Mouse (Mus musculus) small intestine, adult 10 weeks (tissue): ENCODE data around the gene Vmn1r214. TPM values are rescaled to one million over a fixed set of nuclear protein-coding genes. Genes with fewer than 3 reads are reported as not detected.

Source experiments
- polyA plus RNA-seq: library from polyadenylated mRNA; stranded (reverse); fragments of 350-450 nt; fragmentation: Illumina TruSeq; extraction: RNeasy Lipid Tissue Mini Kit (QIAGEN cat#74804); gene quantifications from one replicate; pipeline ENCODE4 v1.2.3, GENCODE M21; 2014; ENCODE audit warnings: low replicate concordance

The Vmn1r214 gene
- polyA plus RNA-seq = not detected

DNA sequence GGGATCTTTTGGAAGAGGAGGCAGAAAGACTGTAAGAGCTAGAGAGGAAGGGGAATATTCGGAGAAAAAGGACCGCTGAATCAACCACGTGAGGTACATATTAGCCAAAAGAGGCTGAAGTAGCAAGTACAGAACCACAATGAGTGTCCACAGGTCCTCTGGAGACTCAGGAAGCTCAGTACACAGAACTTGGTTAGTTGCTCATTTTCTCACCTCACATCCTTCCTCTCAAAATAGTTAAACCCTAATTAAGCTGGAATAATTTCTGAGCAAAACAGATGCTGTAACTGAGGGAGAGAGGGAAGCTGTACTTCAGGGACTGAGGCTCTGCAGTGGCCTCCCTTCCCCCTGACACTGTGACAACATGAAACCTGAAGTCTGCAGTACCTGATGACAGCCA is at the start of gene Vmn1r214:
TSS of gene Vmn1r214 (plus strand) at position 301 of the 400 bp plus-strand sequence.

DNA sequence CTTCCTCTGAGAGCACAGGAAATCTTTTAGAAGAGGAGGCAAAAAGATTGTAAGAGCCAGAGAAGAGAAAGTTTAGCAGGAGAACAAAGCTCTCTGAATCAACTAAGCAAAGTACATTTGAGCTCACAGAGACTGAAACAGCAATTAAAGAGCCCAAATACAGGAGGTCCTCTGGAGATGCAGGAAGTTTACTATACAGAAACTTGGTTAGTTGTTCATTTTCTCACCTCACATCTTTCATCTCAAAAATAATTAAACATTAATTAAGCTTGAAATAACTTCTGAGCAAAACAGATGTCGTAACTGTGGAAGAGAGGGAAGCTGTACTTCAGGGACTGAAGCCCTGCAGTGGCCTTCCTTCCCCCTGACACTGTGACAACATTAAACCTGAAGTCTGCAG is 22.9 kb upstream of the Vmn1r214 start, which contains the start of gene Vmn1r213:
TSS of gene Vmn1r213 (plus strand) at position 301 of the 400 bp plus-strand sequence.

DNA sequence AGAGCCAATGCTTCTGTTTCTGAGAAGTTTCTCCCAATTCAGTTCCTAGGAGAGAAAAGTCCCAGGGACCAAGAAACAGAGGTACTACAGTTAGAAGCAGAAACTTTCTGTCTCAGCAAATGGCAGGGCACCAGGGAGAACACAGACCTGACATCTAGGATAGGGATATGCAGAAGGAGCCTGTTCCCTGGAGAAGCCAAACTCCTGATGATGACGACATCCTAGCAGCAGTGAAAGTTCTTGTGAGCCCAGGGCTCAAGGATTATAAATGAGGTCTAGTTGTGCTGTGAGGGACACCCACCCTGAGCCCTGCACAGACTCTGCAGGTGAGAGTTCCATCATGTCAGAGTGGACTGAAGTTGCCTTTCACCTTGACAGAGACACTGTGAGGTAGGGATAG is 37.5 kb downstream of the Vmn1r214 start, which contains the start of gene Vmn1r215:
TSS of gene Vmn1r215 (plus strand) at position 301 of the 400 bp plus-strand sequence.

Other genes starting within 250 kb of the Vmn1r214 start
- not detected for gene Vmn1r209, start 220.7 kb upstream of the Vmn1r214 start, polyA plus RNA-seq
- gene Vmn1r210, start 199.1 kb upstream of the Vmn1r214 start, polyA plus RNA-seq = not detected
- not detected for gene Vmn1r211, start 172.9 kb upstream of the Vmn1r214 start, polyA plus RNA-seq
- gene Vmn1r212, start 146.2 kb upstream of the Vmn1r214 start, polyA plus RNA-seq = not detected
- not detected for gene Vmn1r213, start 22.8 kb upstream of the Vmn1r214 start, polyA plus RNA-seq
- not detected for gene Vmn1r215, start 37.6 kb downstream of the Vmn1r214 start, polyA plus RNA-seq
- not detected for gene Vmn1r217, start 87.8 kb downstream of the Vmn1r214 start, polyA plus RNA-seq
- not detected for gene Vmn1r218, start 102.7 kb downstream of the Vmn1r214 start, polyA plus RNA-seq
- not detected for gene Vmn1r219, start 128.9 kb downstream of the Vmn1r214 start, polyA plus RNA-seq
- gene Vmn1r220, start 157.6 kb downstream of the Vmn1r214 start, polyA plus RNA-seq = not detected
- not detected for gene Vmn1r221, start 183.7 kb downstream of the Vmn1r214 start, polyA plus RNA-seq
- not detected for gene Vmn1r222, start 205.5 kb downstream of the Vmn1r214 start, polyA plus RNA-seq
- not detected for gene Vmn1r223, start 216.7 kb downstream of the Vmn1r214 start, polyA plus RNA-seq